Mouse (Mus musculus): ENCODE data around the gene Cdk5rap3.

- TF ChIP-seq GATA1 (IDR thresholded peaks at IDR 0.05; ENCODE audit: borderline replicate concordance, low read length), result no peak
- no peak for TF ChIP-seq CTCF (IDR thresholded peaks at IDR 0.05; ENCODE audit: low read depth, low read length)
- no peak for TF ChIP-seq GATA2 (IDR thresholded peaks at IDR 0.05; ENCODE audit: borderline replicate concordance, low read depth, low read length)
- no peak for TF ChIP-seq POLR2AphosphoS5 (IDR thresholded peaks at IDR 0.05; ENCODE audit: insufficient replicate concordance, low read depth, low read length)
- TF ChIP-seq TAL1 (conservative IDR thresholded peaks at IDR 0.05; ENCODE audit: low read depth, low read length), result no peak
These were observed 23.0 kb downstream of the Cdk5rap3 start for GRCm38 (mm10) chr11:96893203-96893842.
